Mouse (Mus musculus) heart, embryonic 15.5 days (tissue): ENCODE results near the gene Insm1. TPM values are rescaled to one million over a fixed set of nuclear protein-coding genes. Genes with fewer than 3 reads are reported as not detected.

Source experiments
- ATAC-seq: fragments of 200-750 bp; cut with Nextera tagmentation; replicated peaks from 2 replicates; pipeline ENCODE4 v1.8.0; 2017; ENCODE audit warnings: low read depth, moderate TSS enrichment; ENCODE audit not compliant: insufficient number of reproducible peaks, insufficient read depth, low FRiP score
- H3K27ac ChIP-seq: fragments of 300-500 bp; sonication (generic); 2 replicates; pipeline ENCODE4 v1.5.1; 2015; ENCODE audit warnings: mild to moderate bottlenecking, inconsistent platforms
- H3K27me3 ChIP-seq: fragments of 300-500 bp; sonication (generic); 2 replicates; pipeline ENCODE4 v1.6.1; 2015; ENCODE audit warnings: inconsistent platforms
- H3K36me3 ChIP-seq: fragments of 300-500 bp; sonication (generic); 2 replicates; pipeline ENCODE4 v1.6.1; 2015; ENCODE audit warnings: mild to moderate bottlenecking, inconsistent platforms
- H3K4me1 ChIP-seq: fragments of 300-500 bp; sonication (generic); replicated peaks from 2 replicates; pipeline ENCODE4 v1.6.1; 2015; ENCODE audit warnings: inconsistent platforms
- H3K4me2 ChIP-seq: fragments of 300-500 bp; sonication (generic); 2 replicates; pipeline ENCODE4 v1.6.1; 2015; ENCODE audit warnings: inconsistent platforms, mild to moderate bottlenecking, moderate library complexity
- H3K4me3 ChIP-seq: fragments of 300-500 bp; sonication (generic); 2 replicates; pipeline ENCODE4 v1.5.1; 2015; ENCODE audit warnings: mild to moderate bottlenecking, inconsistent platforms
- H3K9ac ChIP-seq: fragments of 300-500 bp; sonication (generic); 2 replicates; pipeline ENCODE4 v1.6.1; 2015; ENCODE audit warnings: mild to moderate bottlenecking, inconsistent platforms
- H3K9me3 ChIP-seq: fragments of 300-500 bp; sonication (generic); replicated peaks from 2 replicates; pipeline ENCODE4 v1.6.1; 2016; ENCODE audit warnings: inconsistent platforms
- WGBS: fragments of 180-500 bp; shearing (Covaris S2); methylation state at CpG from one replicate; pipeline ENCODE4 v1.1.7; 2015; ENCODE audit warnings: mixed read lengths; 5-methylcytosine and 5-hydroxymethylcytosine counted together
- polyA plus RNA-seq: library from polyadenylated mRNA; unstranded; fragments of >200 nt; fragmentation: Nextera tagmentation; extraction: Ambion mirVana; gene quantifications from 2 replicates; pipeline ENCODE4 v1.2.1, GENCODE M21; 2015

Gene Insm1
- polyA plus RNA-seq, 1 experiment from 2014 or later: not detected

- Histone ChIP-seq H3K9me3 (no peaks in the 10 kb centered on the region), H3K27me3 (peaks cover 80% of the 10 kb centered on the region), H3K4me2 (no peak overlapping the region), H3K36me3 (no peaks in the 10 kb centered on the region), H3K27ac (no peak overlapping the region), H3K9ac (no peak overlapping the region), H3K4me3 (no peak overlapping the region), H3K4me1 (peaks cover 22% of the 10 kb centered on the region)
- 4% methylated on average over 9 of the region's 9 CpGs for WGBS
- ATAC-seq: 0 out of 2 replicates have a peak, but pooled peaks have one; percentile 28
Observed at GRCm38 (mm10) chr2:146226484-146226883, 4.8 kb downstream of the Insm1 start.

GRCm38 (mm10) chr2:146227646-146228045 lies 5.9 kb downstream of the Insm1 start:
- Histone ChIP-seq H3K27me3 (peaks cover 69% of the 10 kb centered on the region), H3K9me3 (no peaks in the 10 kb centered on the region), H3K9ac (no peak overlapping the region), H3K4me3 (no peak overlapping the region), H3K27ac (no peak overlapping the region), H3K4me1 (peaks cover 10% of the 10 kb centered on the region), H3K36me3 (no peaks in the 10 kb centered on the region), H3K4me2 (no peak overlapping the region)
- no peak for ATAC-seq
- 56% methylated on average over 3 of the region's 3 CpGs for WGBS

- no peaks in the 10 kb centered on the region for H3K9me3 ChIP-seq
- H3K4me1 ChIP-seq: peaks cover 3% of the 10 kb centered on the region
- no peak overlapping the region for H3K9ac ChIP-seq
- H3K36me3 ChIP-seq: no peaks in the 10 kb centered on the region
- no peak overlapping the region for H3K4me2 ChIP-seq
- 70% methylated on average over 2 of the region's 2 CpGs for WGBS
- no peak overlapping the region for H3K27ac ChIP-seq
- no peak overlapping the region for H3K4me3 ChIP-seq
- H3K27me3 ChIP-seq: peaks cover 61% of the 10 kb centered on the region
- ATAC-seq: no peak
Observed at GRCm38 (mm10) chr2:146228435-146228834, 6.7 kb downstream of the Insm1 start.

- Histone ChIP-seq H3K9ac (no peak overlapping the region), H3K27me3 (peaks cover 33% of the 10 kb centered on the region), H3K4me1 (no peaks in the 10 kb centered on the region), H3K27ac (no peak overlapping the region), H3K4me2 (no peak overlapping the region), H3K36me3 (no peaks in the 10 kb centered on the region), H3K9me3 (no peaks in the 10 kb centered on the region), H3K4me3 (no peak overlapping the region)
- ATAC-seq: no peak
- 72% methylated on average over 2 of the region's 2 CpGs for WGBS
Observed at GRCm38 (mm10) chr2:146231485-146231884, 9.8 kb downstream of the Insm1 start.

- no peak overlapping the region for H3K27ac ChIP-seq
- no peak overlapping the region for H3K4me2 ChIP-seq
- H3K27me3 ChIP-seq: no peaks in the 10 kb centered on the region
- 89% methylated on average over 4 of the region's 4 CpGs for WGBS
- no peak overlapping the region for H3K4me3 ChIP-seq
- H3K4me1 ChIP-seq: no peaks in the 10 kb centered on the region
- H3K36me3 ChIP-seq: peaks cover 4% of the 10 kb centered on the region; the same call in 1 of the 2 replicates
- no peak overlapping the region for H3K9ac ChIP-seq
- no peak for ATAC-seq
- no peaks in the 10 kb centered on the region for H3K9me3 ChIP-seq
Observed at GRCm38 (mm10) chr2:146239196-146239747, 17.6 kb downstream of the Insm1 start.

GRCm38 (mm10) chr2:146244049-146244448 lies 22.3 kb downstream of the Insm1 start:
- Histone ChIP-seq H3K27ac (no peak overlapping the region), H3K4me2 (no peak overlapping the region), H3K27me3 (no peaks in the 10 kb centered on the region), H3K4me1 (peaks cover 10% of the 10 kb centered on the region), H3K9me3 (no peaks in the 10 kb centered on the region), H3K4me3 (no peak overlapping the region), H3K36me3 (peaks cover 10% of the 10 kb centered on the region; the same call in 1 of the 2 replicates), H3K9ac (no peak overlapping the region)
- ATAC-seq: no peak
- WGBS: 96% methylated on average over 2 of the region's 2 CpGs

- H3K9ac ChIP-seq: no peak overlapping the region
- H3K27me3 ChIP-seq: no peaks in the 10 kb centered on the region
- no peak for ATAC-seq
- no peak overlapping the region for H3K27ac ChIP-seq
- WGBS: 36% methylated on average over 7 of the region's 7 CpGs
- peaks cover 10% of the 10 kb centered on the region for H3K4me1 ChIP-seq
- H3K36me3 ChIP-seq: peaks cover 10% of the 10 kb centered on the region; the same call in 1 of the 2 replicates
- H3K4me2 ChIP-seq: no peak overlapping the region
- H3K9me3 ChIP-seq: no peaks in the 10 kb centered on the region
- H3K4me3 ChIP-seq: no peak overlapping the region
Observed at GRCm38 (mm10) chr2:146245401-146245800, 23.7 kb downstream of the Insm1 start.

GRCm38 (mm10) chr2:146246409-146247075 lies 24.8 kb downstream of the Insm1 start:
- no peak overlapping the region for H3K4me2 ChIP-seq
- 75% methylated on average over 4 of the region's 4 CpGs for WGBS

GRCm38 (mm10) chr2:146247576-146247975 lies 25.9 kb downstream of the Insm1 start:
- Histone ChIP-seq H3K27me3 (no peaks in the 10 kb centered on the region), H3K27ac (no peak overlapping the region), H3K4me3 (no peak overlapping the region), H3K4me2 (no peak overlapping the region), H3K4me1 (peaks cover 10% of the 10 kb centered on the region), H3K9me3 (no peaks in the 10 kb centered on the region), H3K9ac (no peak overlapping the region), H3K36me3 (peaks cover 10% of the 10 kb centered on the region; the same call in 1 of the 2 replicates)
- 31% methylated on average over 6 of the region's 6 CpGs for WGBS
- ATAC-seq: no peak

More at GRCm38 (mm10) chr2:146246409-146247075, 24.8 kb downstream of the Insm1 start:
- no peak overlapping the region for H3K27ac ChIP-seq
- H3K4me3 ChIP-seq: no peak overlapping the region
- H3K9ac ChIP-seq: no peak overlapping the region
- H3K9me3 ChIP-seq: no peaks in the 10 kb centered on the region
- H3K36me3 ChIP-seq: peaks cover 10% of the 10 kb centered on the region; the same call in 1 of the 2 replicates
- ATAC-seq: no peak
- peaks cover 10% of the 10 kb centered on the region for H3K4me1 ChIP-seq
- H3K27me3 ChIP-seq: no peaks in the 10 kb centered on the region

- 90% methylated on average over 7 of the region's 7 CpGs for WGBS
- H3K9me3 ChIP-seq: no peaks in the 10 kb centered on the region
- H3K4me2 ChIP-seq: no peak overlapping the region
- no peak overlapping the region for H3K27ac ChIP-seq
- H3K36me3 ChIP-seq: peaks cover 6% of the 10 kb centered on the region; the same call in 1 of the 2 replicates
- H3K4me1 ChIP-seq: peaks cover 10% of the 10 kb centered on the region
- no peak for ATAC-seq
- H3K9ac ChIP-seq: no peak overlapping the region
- H3K4me3 ChIP-seq: no peak overlapping the region
- H3K27me3 ChIP-seq: no peaks in the 10 kb centered on the region
Observed at GRCm38 (mm10) chr2:146249033-146249432, 27.3 kb downstream of the Insm1 start.

GRCm38 (mm10) chr2:146250236-146250904 lies 28.6 kb downstream of the Insm1 start:
- Histone ChIP-seq H3K27me3 (no peaks in the 10 kb centered on the region), H3K4me1 (peaks cover 8% of the 10 kb centered on the region), H3K9me3 (no peaks in the 10 kb centered on the region), H3K4me2 (no peak overlapping the region), H3K4me3 (no peak overlapping the region), H3K9ac (no peak overlapping the region), H3K36me3 (no peaks in the 10 kb centered on the region), H3K27ac (no peak overlapping the region)
- 86% methylated on average over 6 of the region's 6 CpGs for WGBS
- no peak for ATAC-seq
